In genomic region chr16:29057076-29057475, GRCm38 (mm10) we compare ENCODE assay signal across 15 mouse cellular contexts.
"Had no signal": no experiment of that assay in that cellular context is flagged by ENCODE, and none has a peak within 500 bp of the region (broad histone marks: within the 10 kb centered on the region; RNA-seq: fewer than 3 reads in every experiment).

No protein-coding gene starts in this region.

- DNase-seq: gastrocnemius, postnatal 14 days; gastrocnemius, postnatal 36 days; heart, adult 11 months; heart, adult 2 months; heart, postnatal 4 days; kidney, adult 18-20 months; kidney, adult 8-10 months; kidney, postnatal 10 days; kidney, postnatal 25 days; kidney, postnatal 4 days had no signal

- ATAC-seq: hindbrain, embryonic 16.5 days; inflammation-experienced regulatory T-cells, adult 6 months; intestine, embryonic 15.5 days; intestine, postnatal 0 days; liver, embryonic 12.5 days had no signal
